Mouse (Mus musculus) megakaryocyte, embryonic 14.5 days (primary cell): ENCODE measurements at regions not wholly inside any gene's neighbourhood (a gene's known extent, or its start where the extent isn't known, plus 50 kb on each side); places are given as distances from the start of the nearest gene placed in this dataset.

Experiments
- FLI1 ChIP-seq: IDR thresholded peaks from 2 replicates; pipeline ENCODE4 v1.6.1; 2012; ENCODE audit warnings: low read length, inconsistent platforms, mixed read lengths
- GATA1 ChIP-seq: IDR thresholded peaks from 3 replicates; pipeline ENCODE4 v1.6.1; 2012; ENCODE audit warnings: mixed read lengths, low read length, inconsistent platforms, borderline replicate concordance

DNA sequence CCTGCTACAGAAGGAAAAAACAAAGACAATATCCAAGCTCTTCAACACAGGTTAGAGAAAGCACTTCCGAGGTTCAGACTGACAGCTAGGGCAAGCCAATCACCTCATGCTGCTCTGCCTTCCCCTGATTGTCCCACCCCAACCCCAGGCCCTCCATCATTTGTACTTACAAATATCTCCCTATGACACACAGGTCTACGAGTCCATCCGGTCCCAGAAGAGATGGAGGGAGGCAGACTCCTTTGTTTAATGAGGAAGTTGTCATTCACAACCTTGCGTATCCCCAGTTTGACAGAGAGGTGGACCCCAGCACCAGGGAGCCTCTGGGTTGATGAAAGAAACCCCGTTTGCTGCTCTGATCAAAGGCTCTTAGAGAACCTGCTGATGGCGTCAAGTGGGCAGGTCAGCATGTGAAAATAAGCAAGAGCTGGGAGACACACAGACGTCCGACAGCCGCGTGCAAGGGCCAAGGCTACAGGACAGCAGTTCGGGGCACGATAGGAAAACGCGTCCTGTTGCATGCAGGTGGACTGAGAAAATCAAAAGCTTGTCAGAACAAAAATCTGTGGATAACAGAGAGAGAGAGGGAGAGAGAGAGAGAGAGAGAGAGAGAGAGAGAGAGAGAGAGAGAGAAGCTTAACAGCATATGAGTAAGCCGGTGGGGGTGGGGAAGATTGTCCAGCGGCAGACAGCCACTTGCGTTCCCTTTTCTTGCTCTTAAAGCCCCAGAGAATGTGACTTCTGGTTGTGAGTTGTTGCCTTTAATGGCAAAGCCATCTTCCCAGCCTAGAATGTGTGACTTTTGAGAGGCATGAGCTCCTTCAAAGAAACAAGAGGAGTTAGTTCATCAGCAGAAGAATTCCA is 137.1 kb upstream of the Pkdcc start:
- TF ChIP-seq GATA1, result no peak
- no peak for TF ChIP-seq FLI1
